8 mouse cellular contexts compared by ENCODE assay signal in the genomic region with DNA sequence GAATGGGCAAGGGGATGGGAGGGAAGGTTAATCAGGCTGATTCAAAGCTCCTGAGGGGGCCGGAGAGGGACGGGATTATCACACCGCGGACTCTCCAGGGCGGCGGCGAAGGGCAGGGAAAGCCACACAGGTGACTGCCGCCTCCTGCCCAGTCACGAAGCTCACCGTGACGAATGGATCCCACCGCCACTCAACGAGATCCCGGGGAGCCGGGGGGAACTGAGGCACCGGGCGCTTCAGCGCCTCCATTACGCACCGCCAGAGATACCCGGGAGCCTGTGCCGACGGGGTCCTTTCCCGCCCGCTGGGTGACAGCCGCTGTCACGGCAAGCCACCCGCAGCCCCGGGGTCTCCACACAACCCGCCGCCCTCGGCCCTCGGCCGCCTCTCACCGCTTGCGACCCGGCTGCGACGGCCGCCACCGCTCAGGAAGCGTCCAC. TPM values are rescaled to one million over a fixed set of nuclear protein-coding genes. Genes with fewer than 3 reads are reported as not detected.
DNase-seq lines count a peak whose midpoint lies in the region; ATAC-seq and TF ChIP-seq lines count a peak whose summit lies in the region.

No protein-coding gene starts in this region.

- peaks cover 12% of the 10 kb centered on the region for H3K36me3 ChIP-seq in heart, embryonic 11.5 days (ENCODE audit: control insufficient read depth, insufficient read depth, low read length)
- peaks cover 17% of the 10 kb centered on the region for H3K36me3 ChIP-seq in liver, postnatal 0 days (replicated peaks; ENCODE audit: insufficient read depth, low read length)

- peak; percentile 59 for ATAC-seq in heart, embryonic 11.5 days (replicated peaks; ENCODE audit: insufficient number of reproducible peaks, low FRiP score, low TSS enrichment)
- ATAC-seq in liver, postnatal 0 days: peak; percentile 52

- peak overlapping the region; percentile 90 for H3K4me3 ChIP-seq in heart, embryonic 11.5 days (ENCODE audit: low read depth, low read length)
- H3K4me3 ChIP-seq in liver, postnatal 0 days (ENCODE audit: low read depth, low read length): peak overlapping the region; percentile 99

- no peak for TF ChIP-seq EP300 in liver, postnatal 0 days (IDR thresholded peaks at IDR 0.05; ENCODE audit: low read depth)

- peak overlapping the region; percentile 89 for H3K27ac ChIP-seq in heart, embryonic 11.5 days (ENCODE audit: low read depth, low read length)
- peak overlapping the region; percentile 97 for H3K27ac ChIP-seq in liver, postnatal 0 days (ENCODE audit: low read depth)

- no peaks in the 10 kb centered on the region for H3K9me3 ChIP-seq in heart, embryonic 11.5 days (replicated peaks; ENCODE audit: control insufficient read depth, low read length)
- H3K9me3 ChIP-seq in liver, postnatal 0 days (ENCODE audit: low read length): no peaks in the 10 kb centered on the region

- DNase-seq in heart, adult 11 months: no peak
- peak; percentile 40 for DNase-seq in urinary bladder, postnatal 25 days (ENCODE audit: low spot score)
- no peak for DNase-seq in urinary bladder, postnatal 14 days (ENCODE audit: low spot score)
- DNase-seq in frontal cortex, adult 2 months (ENCODE audit: extremely low spot score in 1 of 2, low spot score in 1 of 2): peak; percentile 19 to 29
- DNase-seq in liver, postnatal 0 days: no peak
- DNase-seq in adipocyte (ENCODE audit: low spot score): no peak
- DNase-seq in gastrocnemius, adult 8-10 months (ENCODE audit: low spot score in 2 of 2): no peak

- peak overlapping the region; percentile 90 for H3K9ac ChIP-seq in heart, embryonic 11.5 days (ENCODE audit: low read depth, low read length)
- H3K9ac ChIP-seq in liver, postnatal 0 days (replicated peaks): peak overlapping the region; percentile 98

- peaks cover 5% of the 10 kb centered on the region; the same call in 1 of the 2 replicates for H3K4me1 ChIP-seq in heart, embryonic 11.5 days (ENCODE audit: control insufficient read depth, insufficient read depth, low read length)
- H3K4me1 ChIP-seq in liver, postnatal 0 days (ENCODE audit: insufficient read depth): peaks cover 15% of the 10 kb centered on the region

- no peak for TF ChIP-seq CTCF in liver, postnatal 0 days (IDR thresholded peaks at IDR 0.05; ENCODE audit: low read depth)

- WGBS in heart, embryonic 11.5 days (ENCODE audit: insufficient replicate concordance): under 1% methylated on average over 41 of the region's 42 CpGs
- under 1% methylated on average over 41 of the region's 42 CpGs for WGBS in liver, postnatal 0 days (ENCODE audit: insufficient replicate concordance)

- no peaks in the 10 kb centered on the region for H3K27me3 ChIP-seq in heart, embryonic 11.5 days (ENCODE audit: control insufficient read depth, insufficient read depth, low read length)
- no peaks in the 10 kb centered on the region for H3K27me3 ChIP-seq in liver, postnatal 0 days (ENCODE audit: insufficient read depth, low read length)

- peak overlapping the region; percentile 63 for H3K4me2 ChIP-seq in heart, embryonic 11.5 days
- peak overlapping the region; percentile 99 for H3K4me2 ChIP-seq in liver, postnatal 0 days (ENCODE audit: low read depth, low read length)

RNA-seq across cellular contexts. Expression of a gene that starts 0.5 kb away (rescaled TPM):
- polyA plus RNA-seq in heart, embryonic 11.5 days (2014; fragmentation: Nextera tagmentation; extraction: Ambion mirVana): 15.2 and 22.1 TPM in 2 replicates
- polyA plus RNA-seq in frontal cortex, adult 2 months (2012; rRNA removed): 141 and 155 TPM in 2 replicates
- 8.2 and 8.6 TPM in 2 replicates for polyA plus RNA-seq in liver, postnatal 0 days (2015; fragmentation: Nextera tagmentation; extraction: Ambion mirVana)
- 1 to 10 TPM; 6.8 to 9.8 (median 8.5) TPM for total RNA-seq in gastrocnemius, adult 8-10 months (2022)

RNA-seq across cellular contexts. Expression of a gene that starts 33.7 kb away (rescaled TPM):
- polyA plus RNA-seq in heart, embryonic 11.5 days (2014; fragmentation: Nextera tagmentation; extraction: Ambion mirVana): 55.5 and 56.4 TPM in 2 replicates
- polyA plus RNA-seq in frontal cortex, adult 2 months (2012; rRNA removed): 101 and 103 TPM in 2 replicates
- 10.3 and 10.9 TPM in 2 replicates for polyA plus RNA-seq in liver, postnatal 0 days (2015; fragmentation: Nextera tagmentation; extraction: Ambion mirVana)
- 10 to 100 TPM in 1 of 4 experiments, 1 to 10 TPM in 3; 5.0 to 10.3 (median 6.2) TPM for total RNA-seq in gastrocnemius, adult 8-10 months (2022)

Comparison
In these comparisons a context has a peak if more than half of its experiments do, and no peak if none do; other contexts are left out.
1. DNase-seq: peak in urinary bladder, postnatal 25 days (single experiment) and frontal cortex, adult 2 months (2 of 2); none in heart, adult 11 months (single experiment), urinary bladder, postnatal 14 days (single experiment), liver, postnatal 0 days (single experiment), adipocyte (single experiment) and gastrocnemius, adult 8-10 months (0 of 2).